23 mouse cellular contexts compared by ENCODE assay signal in genomic region chr17:56832918-56833317, GRCm38 (mm10). TPM values are rescaled to one million over a fixed set of nuclear protein-coding genes. Genes with fewer than 3 reads are reported as not detected.
DNase-seq lines count a peak whose midpoint lies in the region; ATAC-seq and TF ChIP-seq lines count a peak whose summit lies in the region.
"Had no signal": no experiment of that assay in that cellular context is flagged by ENCODE, and none has a peak within 500 bp of the region (broad histone marks: within the 10 kb centered on the region; RNA-seq: fewer than 3 reads in every experiment).

No protein-coding gene starts in this region.

- H3K36me3 ChIP-seq in testis, adult 2 months (ENCODE audit: control insufficient read depth, insufficient read depth, low read length) = no peaks in the 10 kb centered on the region
- no peaks in the 10 kb centered on the region for H3K36me3 ChIP-seq in ES-Bruce4 (ENCODE audit: control insufficient read depth, insufficient read depth, low read length, poor library complexity, severe bottlenecking)
- no peaks in the 10 kb centered on the region for H3K36me3 ChIP-seq in forebrain, embryonic 12.5 days (replicated peaks)
- H3K36me3 ChIP-seq: embryonic facial prominence, embryonic 10.5 days; embryonic facial prominence, embryonic 12.5 days; G1E had no signal

- H3K27me3 ChIP-seq in testis, adult 2 months (ENCODE audit: control insufficient read depth, insufficient read depth, low read length) = no peaks in the 10 kb centered on the region
- no peaks in the 10 kb centered on the region for H3K27me3 ChIP-seq in ES-Bruce4 (ENCODE audit: control insufficient read depth, insufficient read depth, low read length, poor library complexity, severe bottlenecking)
- peaks cover 13% of the 10 kb centered on the region for H3K27me3 ChIP-seq in forebrain, embryonic 12.5 days

- TF ChIP-seq CTCF in testis, adult 2 months (IDR thresholded peaks at IDR 0.05; ENCODE audit: control insufficient read depth, insufficient read depth, insufficient replicate concordance, low read depth, low read length) = no peak
- no peak for TF ChIP-seq CTCF in ES-Bruce4 (IDR thresholded peaks at IDR 0.05; ENCODE audit: low read depth, low read length)

- TF ChIP-seq EP300 in ES-Bruce4 (IDR thresholded peaks at IDR 0.05; ENCODE audit: insufficient read depth, low read depth, low read length) = peak; percentile 59; the same call in 1 of the 2 replicates

- H3K4me3 ChIP-seq in testis, adult 2 months (ENCODE audit: control insufficient read depth, low read depth, low read length) = 0 out of 2 replicates have a peak overlapping the region, but pooled peaks have one; percentile 23
- H3K4me3 ChIP-seq in ES-Bruce4 (ENCODE audit: low read depth, low read length) = no peak overlapping the region
- H3K4me3 ChIP-seq in forebrain, embryonic 12.5 days (replicated peaks) = no peak overlapping the region
- H3K4me3 ChIP-seq: embryonic facial prominence, embryonic 10.5 days; embryonic facial prominence, embryonic 12.5 days had no signal

- H3K9me3 ChIP-seq in ES-Bruce4 (replicated peaks; ENCODE audit: control insufficient read depth, insufficient read depth, low read length, poor library complexity, severe bottlenecking) = no peaks in the 10 kb centered on the region
- no peaks in the 10 kb centered on the region for H3K9me3 ChIP-seq in forebrain, embryonic 12.5 days
- H3K9me3 ChIP-seq: embryonic facial prominence, embryonic 10.5 days; embryonic facial prominence, embryonic 12.5 days; G1E had no signal

- no peak overlapping the region for H3K4me2 ChIP-seq in forebrain, embryonic 12.5 days
- H3K4me2 ChIP-seq: embryonic facial prominence, embryonic 12.5 days had no signal

- DNase-seq in testis, postnatal 14 days (ENCODE audit: low spot score) = no peak
- no peak for DNase-seq in right cerebral cortex, postnatal 4 days
- DNase-seq: adrenal gland, adult 8-10 months; adrenal gland, postnatal 14 days; adrenal gland, postnatal 36 days; cerebellum, adult 11-12 months; cerebellum, adult 2 months; cerebellum, postnatal 10 days; cerebellum, postnatal 25 days had no signal

- peak overlapping the region; percentile 84 for H3K27ac ChIP-seq in testis, adult 2 months (ENCODE audit: control insufficient read depth, insufficient read depth, low read depth, low read length)
- peak overlapping the region; percentile 98 for H3K27ac ChIP-seq in ES-Bruce4 (ENCODE audit: insufficient read depth, low read length)
- H3K27ac ChIP-seq in forebrain, embryonic 12.5 days = no peak overlapping the region
- H3K27ac ChIP-seq: embryonic facial prominence, embryonic 10.5 days; embryonic facial prominence, embryonic 12.5 days had no signal

- no peak for TF ChIP-seq POLR2A in testis, adult 2 months (IDR thresholded peaks at IDR 0.05; ENCODE audit: control insufficient read depth, low read depth, low read length)
- TF ChIP-seq POLR2A in ES-Bruce4 (IDR thresholded peaks at IDR 0.05; ENCODE audit: insufficient read depth, low read length) = no peak

- 0 out of 2 replicates have a peak overlapping the region, but pooled peaks have one; percentile 2 for H3K9ac ChIP-seq in ES-Bruce4 (ENCODE audit: low read depth, poor library complexity, severe bottlenecking)
- no peak overlapping the region for H3K9ac ChIP-seq in forebrain, embryonic 12.5 days
- H3K9ac ChIP-seq: embryonic facial prominence, embryonic 12.5 days had no signal

- 88% methylated on average over 1 of the region's 1 CpGs for WGBS in forebrain, embryonic 12.5 days

- peaks cover 14% of the 10 kb centered on the region for H3K4me1 ChIP-seq in testis, adult 2 months (ENCODE audit: control insufficient read depth, insufficient read depth, low read length)
- H3K4me1 ChIP-seq in ES-Bruce4 (ENCODE audit: control insufficient read depth, insufficient read depth, low read length) = peaks cover 6% of the 10 kb centered on the region
- H3K4me1 ChIP-seq in forebrain, embryonic 12.5 days = peaks cover 17% of the 10 kb centered on the region

- ATAC-seq in forebrain, embryonic 12.5 days (ENCODE audit: low FRiP score) = no peak
- ATAC-seq: activated CD4-positive, CD25-positive, alpha-beta regulatory T cell, adult 4 months; forebrain, embryonic 14.5 days; forebrain, embryonic 16.5 days; Patski had no signal

RNA-seq across cellular contexts. Expression of gene Rfx2, which starts 2.1 kb away (rescaled TPM):
- polyA plus RNA-seq in testis, adult 2 months (2012; rRNA removed) = 312 and 332 TPM in 2 replicates
- polyA plus RNA-seq in ES-Bruce4 (2011; ENCODE audit: insufficient read depth, insufficient read length, low read depth, missing spikeins) = 27.5 and 30.5 TPM in 2 replicates
- 7.2 and 7.8 TPM in 2 replicates for polyA plus RNA-seq in forebrain, embryonic 12.5 days (2016; fragmentation: Nextera tagmentation; extraction: Ambion mirVana)

RNA-seq across cellular contexts. Expression of gene Acsbg2, which starts 41.3 kb away (rescaled TPM):
- 166 TPM in 2 replicates for polyA plus RNA-seq in testis, adult 2 months (2012; rRNA removed)
- 0.46 and 0.68 TPM in 2 replicates for polyA plus RNA-seq in ES-Bruce4 (2011; ENCODE audit: insufficient read depth, insufficient read length, low read depth, missing spikeins)
- polyA plus RNA-seq in forebrain, embryonic 12.5 days (2016; fragmentation: Nextera tagmentation; extraction: Ambion mirVana) = not detected in 2 replicates
- polyA plus RNA-seq: C2C12; cortical plate, adult 2 months; embryonic facial prominence, embryonic 10.5 days; embryonic facial prominence, embryonic 12.5 days; embryonic facial prominence, embryonic 14.5 days; forebrain, embryonic 11.5 days; forebrain, embryonic 14.5 days; forebrain, embryonic 16.5 days; G1E; Patski had no signal

RNA-seq across cellular contexts. Expression of gene 1700061G19Rik, which starts 42.4 kb away (rescaled TPM):
- 157 and 164 TPM in 2 replicates for polyA plus RNA-seq in testis, adult 2 months (2012; rRNA removed)
- polyA plus RNA-seq in ES-Bruce4 (2011; ENCODE audit: insufficient read depth, insufficient read length, low read depth, missing spikeins) = 8.0 and 8.4 TPM in 2 replicates
- 0.50 and 0.59 TPM in 2 replicates for polyA plus RNA-seq in forebrain, embryonic 12.5 days (2016; fragmentation: Nextera tagmentation; extraction: Ambion mirVana)
- polyA plus RNA-seq: cerebellum, adult 2 months; G1E; Patski had no signal

Comparison
In these comparisons a context has a peak if more than half of its experiments do, and no peak if none do; other contexts are left out.
1. RNA of gene Acsbg2, which starts 41.3 kb away (polyA plus RNA-seq): 166 TPM in testis, adult 2 months; 0.46 to 0.68 TPM in ES-Bruce4 and not detected in forebrain, embryonic 12.5 days; every median in the first group is over 10 times any median in the second.
2. RNA of gene 1700061G19Rik, which starts 42.4 kb away (polyA plus RNA-seq): 157 to 164 TPM in testis, adult 2 months; 8.0 to 8.4 TPM in ES-Bruce4 and 0.50 to 0.59 TPM in forebrain, embryonic 12.5 days; every median in the first group is over 10 times any median in the second.